Mouse (Mus musculus) heart, postnatal 0 days (tissue): ENCODE results near the gene Serpinb6b.

Experiments
- CTCF ChIP-seq: IDR thresholded peaks from 2 replicates; pipeline ENCODE4 v1.5.1; 2016; ENCODE audit warnings: antibody characterized with exemption, control low read depth, low read depth
- EP300 ChIP-seq: IDR thresholded peaks from 2 replicates; pipeline ENCODE4 v1.6.1; 2016; ENCODE audit warnings: antibody characterized with exemption, low read depth

DNA sequence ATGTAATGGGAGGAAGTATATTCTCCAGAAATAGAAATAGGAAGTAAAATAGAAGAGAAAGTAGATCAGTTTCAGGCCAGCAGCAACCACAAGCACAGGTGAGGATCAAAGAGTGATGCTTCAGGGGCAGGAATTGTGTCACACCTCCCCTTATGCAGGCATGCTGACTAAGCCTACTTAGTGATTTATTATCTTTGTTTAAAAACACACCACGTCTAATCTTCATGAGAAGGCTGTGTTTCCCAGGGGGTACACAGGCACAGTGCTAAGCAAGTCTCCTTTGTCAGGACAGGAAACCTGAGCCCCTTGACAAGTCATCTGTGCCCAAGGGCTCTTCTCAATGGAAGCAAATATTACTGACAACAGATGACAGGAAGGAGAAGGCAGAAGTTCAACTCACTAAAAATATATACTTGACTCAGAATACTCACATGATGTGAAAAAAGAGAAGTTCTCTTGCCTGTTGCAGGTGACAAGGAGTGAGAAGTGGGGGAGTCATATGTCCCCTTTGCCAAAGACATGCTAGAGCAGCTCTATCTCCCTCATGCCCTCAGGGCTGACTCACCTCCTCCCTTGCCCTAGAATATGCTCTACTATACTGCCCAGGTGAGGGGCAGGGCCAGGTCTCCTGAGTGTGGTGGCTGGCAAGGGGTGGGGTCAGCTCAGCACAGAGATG is 30.2 kb upstream of the Serpinb6b start:
- TF ChIP-seq CTCF, result no peak
- no peak for TF ChIP-seq EP300
